Mouse (Mus musculus) myocyte (in vitro differentiated cells): ENCODE measurements at regions not wholly inside any gene's neighbourhood (a gene's known extent, or its start where the extent isn't known, plus 50 kb on each side); places are given as distances from the start of the nearest gene placed in this dataset.

ENCODE experiments used
- H3K27me3 ChIP-seq: one replicate; pipeline ENCODE4 v1.6.1; 2011; ENCODE audit not compliant: control insufficient read depth, insufficient read depth, insufficient read length
- H3K36me3 ChIP-seq: one replicate; pipeline ENCODE4 v1.6.1; 2011; ENCODE audit not compliant: control insufficient read depth, insufficient read depth
- H3K4me2 ChIP-seq: one replicate; pipeline ENCODE4 v1.6.1; 2011; ENCODE audit warnings: low read depth, control low read depth
- H3K4me3 ChIP-seq: one replicate; pipeline ENCODE4 v1.5.1; 2011; ENCODE audit warnings: mild to moderate bottlenecking, control low read depth, moderate library complexity
- H3K79me2 ChIP-seq: one replicate; pipeline ENCODE4 v1.6.1; 2011; ENCODE audit not compliant: control insufficient read depth, insufficient read depth
- H3ac ChIP-seq: one replicate; pipeline ENCODE4 v1.6.1; 2011; ENCODE audit not compliant: control insufficient read depth, insufficient read length
- CEBPB ChIP-seq: IDR thresholded peaks from 2 replicates; pipeline ENCODE4 v1.6.1; 2011; ENCODE audit warnings: mild to moderate bottlenecking, moderate library complexity; ENCODE audit not compliant: poor library complexity, insufficient read depth, severe bottlenecking
- E2F4 ChIP-seq: IDR thresholded peaks from one replicate; pipeline ENCODE4 v1.6.1; 2011; ENCODE audit warnings: mild to moderate bottlenecking, control low read depth, moderate library complexity; ENCODE audit not compliant: insufficient read depth
- MAX ChIP-seq: IDR thresholded peaks from one replicate; pipeline ENCODE4 v1.6.1; 2011; ENCODE audit warnings: low read depth, mild to moderate bottlenecking, control low read depth
- MYOD1 ChIP-seq, 3 experiments: IDR thresholded peaks; one replicate each; pipeline ENCODE4 v1.6.1; 2011; ENCODE audit warnings: control low read depth in 2 of 3, low read depth in 2 of 3, mild to moderate bottlenecking in 2 of 3, moderate library complexity in 1 of 3; ENCODE audit not compliant: insufficient read length in 2 of 3, control insufficient read depth in 1 of 3
- MYOG ChIP-seq, 3 experiments: IDR thresholded peaks; one replicate each; pipeline ENCODE4 v1.6.1; 2011; ENCODE audit warnings: control low read depth in 2 of 3, low read depth in 2 of 3, mild to moderate bottlenecking in 2 of 3; ENCODE audit not compliant: insufficient read length in 2 of 3, control insufficient read depth in 1 of 3, insufficient read depth in 1 of 3
- POLR2A ChIP-seq: IDR thresholded peaks from one replicate; pipeline ENCODE4 v1.6.1; 2011; ENCODE audit warnings: low read depth, mild to moderate bottlenecking, control low read depth, moderate library complexity; ENCODE audit not compliant: insufficient read length
- POLR2AphosphoS2 ChIP-seq: IDR thresholded peaks from one replicate; pipeline ENCODE4 v1.6.1; 2011; ENCODE audit warnings: low read depth, control low read depth; ENCODE audit not compliant: insufficient read length
- REST ChIP-seq: IDR thresholded peaks from one replicate; pipeline ENCODE4 v1.6.1; 2011; ENCODE audit warnings: mild to moderate bottlenecking, control low read depth, moderate library complexity; ENCODE audit not compliant: insufficient read depth, insufficient read length
- SRF ChIP-seq: IDR thresholded peaks from one replicate; pipeline ENCODE4 v1.6.1; 2011; ENCODE audit warnings: low read depth; ENCODE audit not compliant: control insufficient read depth, insufficient read length
- TCF12 ChIP-seq: IDR thresholded peaks from one replicate; pipeline ENCODE4 v1.6.1; 2011; ENCODE audit warnings: mild to moderate bottlenecking, control low read depth; ENCODE audit not compliant: poor library complexity, insufficient read depth, severe bottlenecking
- TCF3 ChIP-seq: IDR thresholded peaks from one replicate; pipeline ENCODE4 v1.6.1; 2011; ENCODE audit warnings: low read depth, control low read depth; ENCODE audit not compliant: insufficient read length
- USF1 ChIP-seq: IDR thresholded peaks from one replicate; pipeline ENCODE4 v1.6.1; 2011; ENCODE audit warnings: low read depth, mild to moderate bottlenecking, control low read depth, moderate library complexity

GRCm38 (mm10) chr7:37096291-37096690 lies 398.4 kb downstream of the Tshz3 start:
- Histone ChIP-seq H3K4me2 (no peak overlapping the region), H3ac (no peak overlapping the region), H3K27me3 (no peaks in the 10 kb centered on the region), H3K4me3 (no peak overlapping the region), H3K79me2 (no peaks in the 10 kb centered on the region), H3K36me3 (no peaks in the 10 kb centered on the region)
- TF ChIP-seq REST = no peak
- no peak for TF ChIP-seq TCF3
- TF ChIP-seq MYOD1 (IDR thresholded peaks at IDR 0.05; ENCODE audit: control insufficient read depth in 1 of 3, insufficient read length in 2 of 3, low read depth in 2 of 3) = no peak
- no peak for TF ChIP-seq SRF
- TF ChIP-seq POLR2AphosphoS2 = no peak
- TF ChIP-seq MAX = no peak

GRCm38 (mm10) chr7:37098950-37099349 lies 401.0 kb downstream of the Tshz3 start:
- TF ChIP-seq TCF12 = no peak
- TF ChIP-seq CEBPB = no peak
- no peak for TF ChIP-seq SRF
- TF ChIP-seq POLR2A = no peak
- no peak for TF ChIP-seq USF1
- TF ChIP-seq POLR2AphosphoS2 = no peak
- TF ChIP-seq REST = no peak
- no peak for TF ChIP-seq TCF3
- TF ChIP-seq MAX = no peak
- TF ChIP-seq E2F4 = no peak
- no peak for TF ChIP-seq MYOD1 (IDR thresholded peaks at IDR 0.05; ENCODE audit: control insufficient read depth in 1 of 3, insufficient read length in 2 of 3, low read depth in 2 of 3)
- no peak for TF ChIP-seq MYOG (IDR thresholded peaks at IDR 0.05; ENCODE audit: control insufficient read depth in 1 of 3, insufficient read depth in 1 of 3, insufficient read length in 2 of 3, low read depth in 2 of 3)
- no peak overlapping the region for H3ac ChIP-seq
- no peaks in the 10 kb centered on the region for H3K27me3 ChIP-seq

GRCm38 (mm10) chr7:37104671-37105070 lies 406.8 kb downstream of the Tshz3 start:
- Histone ChIP-seq H3K27me3 (peaks cover 4% of the 10 kb centered on the region), H3K4me3 (no peak overlapping the region), H3K4me2 (no peak overlapping the region), H3K36me3 (no peaks in the 10 kb centered on the region), H3ac (no peak overlapping the region), H3K79me2 (no peaks in the 10 kb centered on the region)
- TF ChIP-seq POLR2AphosphoS2 = no peak
- TF ChIP-seq MYOD1 (IDR thresholded peaks at IDR 0.05; ENCODE audit: control insufficient read depth in 1 of 3, insufficient read length in 2 of 3, low read depth in 2 of 3) = no peak
- TF ChIP-seq E2F4 = no peak
- TF ChIP-seq REST = no peak
- no peak for TF ChIP-seq USF1
- no peak for TF ChIP-seq MAX
- TF ChIP-seq SRF = no peak
- TF ChIP-seq TCF3 = no peak
- no peak for TF ChIP-seq MYOG (IDR thresholded peaks at IDR 0.05; ENCODE audit: control insufficient read depth in 1 of 3, insufficient read depth in 1 of 3, insufficient read length in 2 of 3, low read depth in 2 of 3)
- no peak for TF ChIP-seq POLR2A
- no peak for TF ChIP-seq TCF12

More at GRCm38 (mm10) chr7:37098950-37099349, 401.0 kb downstream of the Tshz3 start:
- no peaks in the 10 kb centered on the region for H3K79me2 ChIP-seq
- no peak overlapping the region for H3K4me2 ChIP-seq
- H3K4me3 ChIP-seq = no peak overlapping the region
- H3K36me3 ChIP-seq = no peaks in the 10 kb centered on the region

- Histone ChIP-seq H3K4me3 (no peak overlapping the region), H3ac (no peak overlapping the region), H3K4me2 (no peak overlapping the region), H3K79me2 (no peaks in the 10 kb centered on the region), H3K36me3 (no peaks in the 10 kb centered on the region), H3K27me3 (peaks cover 10% of the 10 kb centered on the region)
- no peak for TF ChIP-seq POLR2AphosphoS2
- TF ChIP-seq MYOD1 (IDR thresholded peaks at IDR 0.05; ENCODE audit: control insufficient read depth in 1 of 3, insufficient read length in 2 of 3, low read depth in 2 of 3) = no peak
- TF ChIP-seq TCF12 = no peak
- no peak for TF ChIP-seq USF1
These were observed 413.2 kb downstream of the Tshz3 start for GRCm38 (mm10) chr7:37111071-37111470.

- Histone ChIP-seq H3K79me2 (no peaks in the 10 kb centered on the region), H3K36me3 (no peaks in the 10 kb centered on the region), H3K27me3 (peaks cover 4% of the 10 kb centered on the region), H3K4me3 (no peak overlapping the region), H3ac (no peak overlapping the region), H3K4me2 (no peak overlapping the region)
- TF ChIP-seq MYOG (IDR thresholded peaks at IDR 0.05; ENCODE audit: control insufficient read depth in 1 of 3, insufficient read depth in 1 of 3, insufficient read length in 2 of 3, low read depth in 2 of 3) (no peak), REST (no peak), TCF3 (no peak), CEBPB (no peak)
These were observed 422.9 kb downstream of the Tshz3 start for GRCm38 (mm10) chr7:37120776-37121175.
